Mouse (Mus musculus) heart, postnatal 14 days (tissue): Measurements from ENCODE around the gene Tecpr1. TPM values are rescaled to one million over a fixed set of nuclear protein-coding genes. Genes with fewer than 3 reads are reported as not detected.

Experiments used
- DNase-seq, 2 experiments: peaks; one replicate each; pipeline ENCODE4 v3.0.0; 2021 to 2022
- intact Hi-C: fragments of 180-260 bp; cut with DNase I; formaldehyde crosslinking; loops from one replicate; pipeline ENCODE4 v1.15.1; 2025
- long read RNA-seq, 2 experiments: library from polyadenylated mRNA; stranded (forward); transcript quantifications; one replicate each; pipeline ENCODE4 v2.0.0; 2021
- total RNA-seq, 2 experiments: library from RNA; stranded (reverse); gene quantifications; 2 replicates each; pipeline ENCODE4 v1.2.3; 2021

Tecpr1 gene
- 10 to 100 TPM; 29.5 to 34.7 TPM for total RNA-seq
- long read RNA-seq, experiment 1, full-length matches to known transcripts, result 20 of 32 reads
- long read RNA-seq, experiment 1, partial matches to known transcripts, result 9 of 32 reads
- long read RNA-seq, experiment 1, other reads (novel, unspliced or antisense), result 3 of 32 reads
- long read RNA-seq, experiment 2, full-length matches to known transcripts, result 30 of 40 reads
- long read RNA-seq, experiment 2, partial matches to known transcripts, result 8 of 40 reads
- long read RNA-seq, experiment 2, other reads (novel, unspliced or antisense), result 2 of 40 reads

GRCm38 (mm10) chr5:144223503-144223862, at the start of gene Tecpr1:
Gene Tecpr1 (minus strand): TSS chr5:144223615.
- DNase-seq, result peak; percentile 96 to 97
- intact Hi-C loops, result loop anchor here (2.0 to 5.0 kb wide), 2 partner anchors 33 to 121 kb away; partner anchors contain the start of gene Lmtk2

- intact Hi-C loops, result no loop called here
- no peak for DNase-seq
Measured at GRCm38 (mm10) chr5:144271772-144272171, 48.4 kb upstream of the Tecpr1 start.

DNA sequence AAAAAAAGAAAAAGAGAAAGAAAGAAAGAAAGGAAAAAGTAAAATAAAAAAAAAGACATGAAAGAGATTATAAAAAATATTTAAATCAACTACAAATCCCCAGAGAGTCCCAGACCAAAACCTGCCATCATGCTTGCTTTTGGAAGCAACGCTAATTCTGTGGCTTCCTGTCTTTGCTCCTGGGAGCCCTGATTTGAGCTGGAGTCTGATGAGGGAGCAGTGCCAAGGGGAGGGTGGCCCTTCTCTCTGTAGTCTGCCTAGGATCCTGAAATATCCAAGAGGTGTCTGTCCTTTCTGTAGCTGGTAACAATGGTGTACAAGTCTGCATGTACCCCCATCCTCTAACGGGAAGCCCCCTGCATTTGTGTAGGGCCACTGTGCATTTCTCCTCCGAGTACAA, 47.7 kb upstream of the Tecpr1 start:
- peak in 1 of 2 experiments; percentile 35 for DNase-seq
- intact Hi-C loops, result no loop called here

DNA sequence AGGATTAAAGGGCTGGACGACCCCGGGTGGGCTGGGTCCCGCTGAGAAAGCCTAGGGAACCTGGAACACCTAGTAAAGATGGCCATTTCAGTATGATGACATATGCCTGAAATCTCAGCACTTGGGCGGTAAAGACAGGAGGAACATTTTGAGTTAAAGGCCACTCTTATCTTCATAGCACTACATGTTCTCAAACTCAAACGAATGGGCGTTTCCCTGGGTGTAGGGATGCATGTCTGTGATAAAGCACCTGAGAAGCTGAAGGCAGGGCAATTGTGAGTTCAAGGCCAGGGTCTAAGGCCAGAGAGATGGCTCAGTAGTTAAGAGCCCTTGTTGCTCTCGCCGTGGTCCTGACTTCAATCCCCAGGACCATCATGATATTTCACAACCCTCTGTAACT, 47.0 kb upstream of the Tecpr1 start:
- intact Hi-C loops, result no loop called here
- DNase-seq, result no peak

DNA sequence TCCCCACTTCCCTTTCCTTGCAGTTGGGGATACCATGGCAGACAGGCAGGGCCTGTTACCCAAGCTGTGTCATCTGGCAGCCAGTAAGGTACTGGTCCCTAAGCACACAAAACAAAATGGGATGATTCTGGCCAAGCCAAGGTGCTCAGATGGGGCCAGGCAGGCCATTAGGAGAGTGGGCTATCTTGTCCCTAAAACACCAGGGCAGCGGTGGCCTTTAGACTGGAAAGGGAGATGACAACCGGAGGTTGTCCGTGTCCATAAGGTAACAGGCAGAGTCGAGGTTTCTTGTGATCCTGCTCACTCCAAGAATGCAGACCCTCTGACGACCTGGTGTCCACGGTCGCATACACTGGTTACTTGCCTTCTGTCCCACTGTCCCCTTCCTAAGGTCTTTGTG, 46.5 kb upstream of the Tecpr1 start:
- intact Hi-C loops, result loop anchor here (5.0 kb wide), 2 partner anchors 47 to 87 kb away; partner anchors contain the start of gene Baiap2l1
- DNase-seq, result no peak

DNA sequence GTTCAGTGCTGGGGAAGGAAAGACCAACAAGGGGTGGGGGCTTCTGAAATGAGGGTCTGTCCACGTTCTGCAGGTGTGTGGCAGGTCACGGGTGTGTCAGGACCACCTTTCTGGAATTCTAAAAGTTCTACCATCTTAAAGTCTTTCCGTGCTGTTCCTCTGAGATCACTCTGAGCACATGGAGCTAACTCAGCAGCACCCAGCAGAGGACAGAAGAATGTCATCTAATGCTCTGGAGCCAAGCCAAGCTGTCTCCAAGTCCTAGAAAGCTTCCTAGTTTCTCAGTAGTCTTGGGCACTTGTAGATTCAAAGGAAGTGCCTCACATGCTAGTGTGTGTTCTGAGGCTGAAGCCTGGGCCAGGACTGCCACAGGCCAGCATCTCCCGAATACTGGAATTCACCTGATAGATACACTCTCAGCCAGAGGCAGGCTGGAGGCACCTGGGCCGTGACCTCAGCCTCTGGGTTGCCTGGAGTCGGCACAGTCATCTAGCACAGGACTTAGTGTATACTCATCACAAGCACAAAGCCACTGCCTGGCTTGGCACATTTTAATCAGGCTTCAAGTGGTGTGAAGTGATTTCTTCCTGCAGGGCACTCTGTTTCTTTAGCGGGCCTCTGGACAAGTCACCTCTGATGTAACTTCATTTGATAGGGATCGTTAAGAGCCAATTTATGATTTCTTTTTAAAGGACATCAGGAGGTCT, 44.3 kb upstream of the Tecpr1 start:
- DNase-seq, result peak; percentile 63 to 75
- intact Hi-C loops, result loop anchor here (5.0 kb wide), 2 partner anchors 50 to 90 kb away; partner anchors contain the start of gene Baiap2l1

DNA sequence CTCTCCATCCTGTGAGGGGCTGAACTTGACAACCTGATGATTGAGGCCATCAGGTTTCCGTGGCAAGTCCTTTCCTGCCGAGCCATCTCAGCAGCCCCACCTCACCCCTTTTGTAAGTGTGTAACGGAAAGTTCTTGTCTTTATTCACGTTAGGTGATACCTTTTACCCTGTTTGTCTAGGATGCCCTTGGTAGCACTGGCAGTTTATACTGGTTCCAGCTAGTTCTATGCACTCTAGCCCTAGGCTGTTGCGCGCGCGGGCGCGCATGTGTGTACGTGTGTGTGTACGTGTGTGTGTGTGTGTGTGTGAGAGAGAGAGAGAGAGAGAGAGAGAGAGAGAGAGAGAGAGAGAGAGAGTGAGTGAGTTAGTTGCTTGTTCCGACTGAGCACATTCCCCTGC, 40.1 kb upstream of the Tecpr1 start:
- DNase-seq, result no peak
- intact Hi-C loops, result no loop called here

DNA sequence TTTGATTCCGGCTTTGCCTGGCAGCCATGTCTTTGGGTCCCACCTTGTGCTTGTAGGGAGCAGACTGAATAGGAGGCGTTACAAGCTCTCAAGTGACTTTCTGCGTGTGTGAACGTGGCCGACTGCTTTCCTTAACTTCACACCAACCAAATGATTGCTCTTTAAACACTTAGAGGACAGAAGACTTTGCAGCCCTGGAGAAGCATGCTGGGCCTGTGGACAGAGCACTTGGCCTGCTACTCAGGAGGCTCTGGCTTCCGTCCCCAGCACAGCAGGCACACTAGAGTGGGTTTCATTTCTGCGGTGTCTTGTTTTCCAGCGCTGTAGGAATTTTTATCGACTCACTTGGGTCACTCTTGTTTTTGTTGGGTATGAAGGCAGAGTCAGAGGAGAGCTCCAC, 39.7 kb upstream of the Tecpr1 start:
- intact Hi-C loops, result no loop called here
- no peak for DNase-seq

GRCm38 (mm10) chr5:144261829-144262228, 38.4 kb upstream of the Tecpr1 start:
- DNase-seq, result no peak
- intact Hi-C loops, result no loop called here

DNA sequence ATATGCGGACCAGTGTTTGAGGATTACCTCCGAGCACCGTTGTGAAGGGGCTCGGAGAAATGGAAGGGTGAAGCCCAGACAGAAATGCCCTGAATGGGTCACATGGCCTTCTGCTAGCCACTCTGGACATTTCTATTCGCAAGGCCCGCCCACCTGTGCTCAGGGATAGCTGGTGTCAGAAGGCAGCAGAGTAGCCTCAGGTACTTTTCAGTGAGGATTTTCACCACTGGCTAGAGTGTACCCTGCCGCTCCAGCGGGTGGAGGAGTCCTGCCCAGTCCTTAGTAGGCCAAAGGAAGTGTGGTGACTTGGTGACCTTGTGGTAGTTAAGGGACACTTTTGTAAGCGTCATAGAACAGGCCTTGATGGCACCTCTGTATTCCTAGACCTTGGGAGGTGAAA, 37.9 kb upstream of the Tecpr1 start:
- intact Hi-C loops, result no loop called here
- no peak for DNase-seq

DNA sequence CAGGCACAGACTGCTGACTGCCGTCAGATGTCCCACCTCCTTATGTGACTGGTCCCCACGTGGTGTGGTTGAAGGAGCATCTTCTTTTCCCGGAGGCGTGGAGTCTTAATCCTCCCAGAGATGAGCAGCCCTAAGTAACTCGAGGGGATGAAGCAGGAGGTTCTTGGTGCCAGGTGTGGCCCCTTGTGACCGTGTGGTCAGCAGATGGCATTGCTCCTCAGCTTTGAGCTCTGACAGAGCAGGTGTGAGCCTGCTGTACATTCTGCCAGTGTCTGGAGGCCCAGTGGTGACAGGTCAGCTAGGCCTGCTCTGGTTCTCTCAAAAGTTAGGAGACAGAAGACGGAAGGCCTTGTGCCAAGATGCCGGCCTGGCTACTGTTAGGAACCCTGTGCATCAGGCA, 37.0 kb upstream of the Tecpr1 start:
- DNase-seq, result no peak
- intact Hi-C loops, result no loop called here

DNA sequence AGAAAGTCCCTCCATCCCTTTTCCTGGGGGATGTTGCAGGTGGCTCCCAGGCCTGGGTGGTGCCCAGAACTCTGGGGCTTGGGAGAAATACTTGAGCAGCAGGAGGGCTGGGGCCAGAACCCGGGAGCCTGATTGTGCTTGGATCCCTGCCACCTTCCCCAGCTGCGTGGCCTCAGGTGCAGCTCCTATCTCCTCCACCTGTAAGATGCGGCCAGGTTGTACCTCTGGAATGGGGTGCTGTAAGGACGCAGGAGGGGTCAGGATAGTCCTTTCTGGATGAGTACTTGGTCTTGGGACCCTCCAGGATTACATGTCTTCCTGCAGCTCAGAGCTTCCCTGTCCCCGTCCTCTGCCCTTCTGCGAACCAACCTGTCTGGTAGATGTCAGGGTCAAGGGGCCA, 35.8 kb upstream of the Tecpr1 start:
- no peak for DNase-seq
- intact Hi-C loops, result no loop called here

DNA sequence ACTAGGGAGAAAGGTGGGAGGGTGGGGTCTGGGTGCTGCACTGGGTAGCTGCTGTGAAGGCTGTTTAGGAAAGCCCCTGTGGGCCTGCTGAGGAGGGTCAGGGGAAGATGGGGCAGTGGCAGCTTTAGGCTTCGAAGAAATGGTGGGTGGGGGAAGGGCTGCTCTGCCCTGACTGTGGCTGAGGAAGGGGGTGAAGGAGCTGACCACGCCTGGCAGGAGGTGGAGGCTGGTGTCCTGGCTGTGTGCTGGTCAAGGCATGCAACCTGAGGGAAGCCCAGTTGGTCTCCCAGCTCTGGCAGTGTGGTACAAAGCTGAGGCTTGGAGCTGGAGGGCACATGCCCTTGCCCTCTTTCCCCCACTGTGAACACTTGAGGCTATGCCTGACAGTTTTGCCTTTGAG, 35.3 kb upstream of the Tecpr1 start:
- intact Hi-C loops, result no loop called here
- DNase-seq, result no peak

- intact Hi-C loops, result no loop called here
Measured at GRCm38 (mm10) chr5:144258131-144258611, 34.8 kb upstream of the Tecpr1 start.

GRCm38 (mm10) chr5:144257451-144258110, 34.2 kb upstream of the Tecpr1 start:
- DNase-seq, result no peak
- intact Hi-C loops, result loop anchor here (2.0 kb wide), 1 partner anchor 35 kb away; the partner anchor contains the start of gene Tecpr1

More at GRCm38 (mm10) chr5:144258131-144258611, 34.8 kb upstream of the Tecpr1 start:
- DNase-seq, result peak; percentile 73 to 81

- DNase-seq, result no peak
- intact Hi-C loops, result loop anchor here (2.0 kb wide), 1 partner anchor 34 kb away; the partner anchor contains the start of gene Tecpr1
Measured at GRCm38 (mm10) chr5:144256888-144257287, 33.5 kb upstream of the Tecpr1 start.

DNA sequence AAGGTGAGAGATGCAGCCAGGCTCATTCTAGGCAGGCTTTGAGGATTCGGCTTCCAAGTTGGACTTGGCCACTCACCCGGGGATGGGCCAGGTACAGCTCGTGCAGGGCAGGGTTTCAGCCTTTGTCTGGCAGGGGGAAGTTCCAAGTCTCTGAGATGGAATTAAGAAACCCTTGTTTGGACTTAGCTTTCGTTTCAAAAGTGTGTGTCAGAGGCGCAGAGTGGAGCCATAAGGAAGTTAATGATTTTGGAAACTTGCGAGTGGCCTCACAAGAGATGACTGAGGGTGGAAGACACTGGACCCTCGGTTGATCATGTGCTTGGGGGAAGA, 33.1 kb upstream of the Tecpr1 start:
- intact Hi-C loops, result loop anchor here (2.0 kb wide), 1 partner anchor 34 kb away; the partner anchor contains the start of gene Tecpr1
- DNase-seq, result no peak

DNA sequence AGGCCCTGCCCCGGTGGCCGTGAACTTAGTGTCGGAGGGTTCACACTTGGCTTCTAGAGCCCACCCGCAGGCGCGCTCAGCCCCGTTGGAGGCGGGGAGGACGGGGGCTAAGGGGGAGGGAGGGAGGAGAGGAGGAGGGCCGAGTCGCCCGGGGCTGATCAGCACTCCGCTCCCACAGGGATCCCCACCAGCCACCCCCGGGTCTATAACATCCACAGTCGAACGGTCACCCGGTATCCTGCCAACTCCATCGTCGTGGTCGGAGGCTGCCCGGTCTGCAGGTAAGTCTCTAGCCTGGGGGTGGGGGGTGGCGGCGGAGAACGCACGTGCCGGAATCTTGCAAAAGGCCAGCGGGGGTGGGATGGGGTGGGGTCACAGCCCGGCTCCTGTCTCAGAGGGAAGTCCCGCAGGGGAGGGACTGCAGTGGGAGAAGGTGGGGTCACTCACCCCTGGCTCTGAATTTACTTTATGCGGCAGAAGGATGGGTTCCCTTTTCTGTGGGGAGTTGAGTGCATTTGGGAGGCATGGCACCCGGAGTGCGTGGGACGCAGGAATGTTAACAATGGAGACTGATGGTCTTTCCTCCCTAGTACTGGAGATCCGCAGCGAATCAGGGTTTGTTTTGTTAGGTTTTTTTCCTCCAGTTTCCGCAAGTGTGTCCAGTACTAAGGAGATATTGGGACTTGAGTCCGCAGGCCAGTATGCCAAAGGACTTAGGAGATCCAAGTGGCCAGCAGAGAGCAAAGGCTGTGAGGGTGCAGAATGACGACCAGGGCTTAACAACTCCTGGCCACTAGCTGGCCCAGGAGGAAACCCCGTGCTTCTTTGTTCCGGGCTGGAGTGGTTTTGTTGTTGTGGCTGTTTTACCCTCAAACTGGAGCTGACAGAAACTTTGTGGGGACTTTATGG, 32.5 kb upstream of the Tecpr1 start:
- DNase-seq, result peak; percentile 60 to 66
- intact Hi-C loops, result loop anchor here (2.0 kb wide), 1 partner anchor 33 kb away; the partner anchor contains the start of gene Tecpr1

GRCm38 (mm10) chr5:144254811-144255631, 31.6 kb upstream of the Tecpr1 start:
- peak; percentile 87 to 89 for DNase-seq
- intact Hi-C loops, result no loop called here
